Mouse (Mus musculus): ENCODE data around the gene Fgfr2. TPM values are rescaled to one million over a fixed set of nuclear protein-coding genes. Genes with fewer than 3 reads are reported as not detected.

The Fgfr2 gene
- polyA plus RNA-seq, 1 experiment from 2014 or later, result 137 TPM

DNA sequence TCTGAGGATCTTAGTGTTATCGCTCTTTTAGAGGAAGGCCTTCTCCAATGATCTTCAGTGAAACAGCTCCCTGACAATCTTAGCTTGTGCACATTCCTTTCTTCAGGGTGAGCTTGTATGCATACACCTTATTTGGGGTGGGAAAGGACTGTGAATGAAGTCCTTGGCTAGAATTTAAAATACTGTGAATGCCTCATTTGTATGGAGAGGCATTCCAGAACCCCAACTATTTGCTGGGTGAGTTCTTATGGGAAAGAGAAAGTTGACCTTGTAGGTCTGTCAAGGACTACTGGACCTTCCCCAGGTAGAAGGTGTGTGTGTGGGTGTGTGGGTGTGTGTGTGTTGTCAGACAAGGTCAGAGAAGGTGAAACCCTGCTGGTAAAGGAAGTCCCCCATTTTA lies 1462.4 kb downstream of the Fgfr2 start:
- H3K4me3 ChIP-seq (replicated peaks), result no peak overlapping the region
- no peak overlapping the region for H3K9ac ChIP-seq
- H3K4me2 ChIP-seq (replicated peaks), result no peak overlapping the region
- no peaks in the 10 kb centered on the region for H3K36me3 ChIP-seq
- no peak for ATAC-seq (ENCODE audit: insufficient number of reproducible peaks, low FRiP score, low TSS enrichment, low read depth)
- no peak overlapping the region for H3K27ac ChIP-seq (replicated peaks)
- 100% methylated on average over 1 of the region's 1 CpGs for WGBS
- no peaks in the 10 kb centered on the region; the same call in 1 of the 2 replicates for H3K27me3 ChIP-seq
- no peaks in the 10 kb centered on the region for H3K4me1 ChIP-seq
- no peaks in the 10 kb centered on the region for H3K9me3 ChIP-seq (replicated peaks)

DNA sequence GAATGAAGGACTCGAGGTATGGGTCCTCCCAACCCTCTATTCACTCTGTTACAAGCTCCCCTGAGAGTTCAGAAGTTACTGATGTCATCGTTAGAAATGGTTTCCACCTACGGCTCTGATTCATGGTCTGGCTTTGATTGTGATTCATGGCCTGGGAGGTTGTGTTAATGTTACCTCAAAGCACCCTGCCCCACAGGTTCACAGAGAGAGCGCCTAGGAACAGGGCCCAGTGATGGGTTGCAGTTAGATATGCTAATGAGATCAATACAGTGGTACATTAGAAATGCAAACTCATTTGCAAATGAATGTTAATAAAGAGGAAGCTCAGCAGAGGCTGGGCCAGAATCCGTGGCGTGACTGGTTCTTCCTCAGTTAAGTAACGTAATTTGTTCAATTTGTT lies 1467.1 kb downstream of the Fgfr2 start:
- Histone ChIP-seq H3K4me2 (replicated peaks) (no peak overlapping the region), H3K4me1 (no peaks in the 10 kb centered on the region), H3K9ac (no peak overlapping the region), H3K36me3 (no peaks in the 10 kb centered on the region), H3K27me3 (peaks cover 3% of the 10 kb centered on the region; the same call in 1 of the 2 replicates), H3K9me3 (replicated peaks) (no peaks in the 10 kb centered on the region), H3K4me3 (replicated peaks) (no peak overlapping the region), H3K27ac (replicated peaks) (no peak overlapping the region)
- 61% methylated on average over 7 of the region's 7 CpGs for WGBS
- ATAC-seq (ENCODE audit: insufficient number of reproducible peaks, low FRiP score, low TSS enrichment, low read depth), result no peak

DNA sequence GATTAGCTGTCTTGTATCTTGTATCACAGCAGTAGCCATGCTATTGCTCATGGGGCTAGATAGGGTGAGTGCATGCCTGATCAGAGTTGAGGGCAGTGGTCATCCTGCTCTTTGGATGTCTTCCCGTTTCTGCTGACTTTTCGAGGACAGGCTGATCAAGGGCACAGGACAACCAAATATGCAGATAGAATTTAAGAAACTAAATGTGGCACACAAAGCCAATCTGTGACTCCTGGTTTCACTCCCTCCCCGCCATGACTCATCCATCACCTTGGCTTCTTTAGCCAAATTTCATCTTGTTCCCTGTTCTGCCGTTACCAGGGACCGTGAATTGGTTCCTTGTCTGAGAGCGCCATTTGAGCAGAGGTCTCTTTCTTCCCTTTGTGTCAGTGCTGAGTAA lies 1469.7 kb downstream of the Fgfr2 start:
- no peaks in the 10 kb centered on the region for H3K9me3 ChIP-seq (replicated peaks)
- peaks cover 10% of the 10 kb centered on the region; the same call in 1 of the 2 replicates for H3K27me3 ChIP-seq
- no peak overlapping the region for H3K9ac ChIP-seq

DNA sequence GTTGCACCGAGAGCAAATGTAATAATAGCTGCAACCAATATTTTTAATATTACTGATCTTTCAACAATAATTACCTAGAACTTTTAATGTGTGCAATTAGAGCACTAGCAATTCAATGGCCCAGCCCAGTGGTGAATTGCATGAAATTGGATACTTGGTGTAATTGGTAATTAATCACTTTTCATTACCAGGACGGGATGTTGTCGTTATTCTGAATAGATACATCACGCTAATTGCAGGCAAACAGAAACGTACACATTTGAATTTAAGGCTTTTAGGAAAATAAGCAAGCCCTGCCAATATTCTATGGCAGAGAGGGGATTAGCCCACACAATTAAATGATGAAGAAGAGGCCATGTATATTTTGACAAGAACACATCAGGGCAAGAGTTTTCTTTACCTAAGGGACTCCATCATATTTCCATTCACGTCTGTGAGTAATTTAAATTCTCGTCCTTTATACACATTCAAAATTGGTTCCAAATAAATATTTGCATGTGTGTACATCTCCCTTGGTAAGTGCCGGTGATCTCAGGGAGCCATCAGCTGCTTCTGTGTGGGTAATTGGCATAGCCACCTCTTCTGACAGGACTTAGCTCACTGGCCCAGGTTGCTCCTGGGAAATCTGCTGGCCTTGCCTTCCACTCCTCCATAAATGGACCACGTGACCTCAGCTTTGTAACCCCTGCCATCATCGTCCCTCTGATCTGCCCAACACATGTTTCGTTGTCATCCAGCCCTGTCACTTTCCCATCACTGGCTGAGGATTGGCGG lies 1471.0 kb downstream of the Fgfr2 start:
- Histone ChIP-seq H3K27ac (replicated peaks) (no peak overlapping the region), H3K9me3 (replicated peaks) (no peaks in the 10 kb centered on the region), H3K4me2 (replicated peaks) (no peak overlapping the region), H3K9ac (no peak overlapping the region), H3K4me1 (0 out of 2 replicates have a peak, but pooled peaks cover 6% of the 10 kb centered on the region), H3K27me3 (peaks cover 16% of the 10 kb centered on the region), H3K36me3 (no peaks in the 10 kb centered on the region), H3K4me3 (replicated peaks) (no peak overlapping the region)
- WGBS, result 35% methylated on average over 12 of the region's 12 CpGs
- ATAC-seq (ENCODE audit: insufficient number of reproducible peaks, low FRiP score, low TSS enrichment, low read depth), result no peak

More for the DNA sequence above, 1469.7 kb downstream of the Fgfr2 start:
- WGBS, result 87% methylated on average over 6 of the region's 6 CpGs
- no peak for ATAC-seq (ENCODE audit: insufficient number of reproducible peaks, low FRiP score, low TSS enrichment, low read depth)
- no peak overlapping the region for H3K4me3 ChIP-seq (replicated peaks)
- no peaks in the 10 kb centered on the region for H3K36me3 ChIP-seq
- no peak overlapping the region for H3K4me2 ChIP-seq (replicated peaks)
- 0 out of 2 replicates have a peak, but pooled peaks cover 2% of the 10 kb centered on the region for H3K4me1 ChIP-seq
- H3K27ac ChIP-seq (replicated peaks), result no peak overlapping the region

DNA sequence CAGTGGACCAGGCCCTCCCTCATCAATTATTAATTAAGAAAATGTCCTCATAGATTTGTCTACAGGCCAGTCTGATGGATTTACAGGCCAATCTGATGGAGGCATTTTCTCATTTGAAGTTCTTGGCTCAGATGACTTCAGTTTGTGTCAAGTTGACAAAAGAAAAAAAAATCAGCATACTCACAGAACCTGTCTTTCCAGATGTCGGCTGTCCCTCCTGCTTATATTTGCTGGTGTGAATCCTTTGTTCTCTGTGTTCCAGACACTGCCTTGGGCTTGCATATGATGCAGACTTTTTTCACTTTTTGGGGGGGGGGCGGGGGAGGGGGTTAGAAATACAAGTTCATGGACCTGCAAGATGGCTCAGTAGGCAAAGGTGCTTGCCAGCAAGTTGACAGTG lies 1472.9 kb downstream of the Fgfr2 start:
- Histone ChIP-seq H3K27me3 (peaks cover 34% of the 10 kb centered on the region), H3K4me1 (0 out of 2 replicates have a peak, but pooled peaks cover 6% of the 10 kb centered on the region), H3K9me3 (replicated peaks) (no peaks in the 10 kb centered on the region), H3K36me3 (no peaks in the 10 kb centered on the region), H3K9ac (no peak overlapping the region), H3K4me2 (replicated peaks) (no peak overlapping the region), H3K27ac (replicated peaks) (no peak overlapping the region), H3K4me3 (replicated peaks) (no peak overlapping the region)
- 30% methylated on average over 2 of the region's 2 CpGs for WGBS
- ATAC-seq (ENCODE audit: insufficient number of reproducible peaks, low FRiP score, low TSS enrichment, low read depth), result no peak

DNA sequence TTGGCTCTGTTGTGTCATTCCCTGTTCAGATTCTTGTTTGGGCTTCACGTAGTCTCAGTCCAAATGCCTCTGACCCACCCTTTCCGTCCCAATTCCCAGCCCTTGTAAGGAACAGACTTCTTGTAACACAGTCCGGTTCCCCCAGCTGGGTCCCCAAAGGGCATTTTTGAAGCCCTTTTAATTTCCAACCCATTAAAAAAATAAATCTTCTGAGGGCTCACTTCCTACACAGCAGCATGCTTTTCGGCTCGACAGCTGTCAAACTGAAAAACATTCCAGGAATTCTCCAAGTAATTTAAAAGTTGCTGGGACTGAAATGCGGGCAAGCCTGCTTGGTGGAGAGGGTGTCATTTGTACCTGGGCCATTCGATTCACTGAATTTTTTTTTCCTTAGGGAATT lies 1474.9 kb downstream of the Fgfr2 start:
- Histone ChIP-seq H3K9ac (no peak overlapping the region), H3K36me3 (no peaks in the 10 kb centered on the region), H3K27ac (replicated peaks) (no peak overlapping the region), H3K4me2 (replicated peaks) (no peak overlapping the region), H3K9me3 (replicated peaks) (no peaks in the 10 kb centered on the region), H3K27me3 (peaks cover 54% of the 10 kb centered on the region), H3K4me1 (peaks cover 17% of the 10 kb centered on the region), H3K4me3 (replicated peaks) (no peak overlapping the region)
- 17% methylated on average over 7 of the region's 7 CpGs for WGBS
- no peak for ATAC-seq (ENCODE audit: insufficient number of reproducible peaks, low FRiP score, low TSS enrichment, low read depth)

DNA sequence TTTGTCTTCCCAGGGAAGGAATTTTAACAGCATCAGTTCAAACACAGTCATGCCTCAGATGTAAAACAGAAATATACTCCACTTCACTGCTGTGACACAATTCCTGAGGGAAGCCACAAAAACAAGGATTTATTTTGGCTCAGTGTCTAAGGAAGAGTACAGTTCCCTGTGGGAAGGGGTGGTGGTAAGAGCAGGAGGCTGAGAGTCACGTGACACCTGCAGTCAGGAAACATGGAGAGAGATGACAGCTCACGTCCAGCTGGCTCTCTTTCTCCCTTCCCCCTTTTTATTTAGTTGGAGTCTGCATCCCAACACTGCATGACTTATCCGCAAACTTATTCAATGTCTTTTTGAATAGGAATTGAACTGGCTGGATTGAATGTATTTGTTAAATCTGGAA lies 1475.6 kb downstream of the Fgfr2 start:
- Histone ChIP-seq H3K4me1 (peaks cover 17% of the 10 kb centered on the region), H3K4me3 (replicated peaks) (no peak overlapping the region), H3K27ac (replicated peaks) (no peak overlapping the region), H3K27me3 (peaks cover 61% of the 10 kb centered on the region), H3K4me2 (replicated peaks) (no peak overlapping the region), H3K36me3 (no peaks in the 10 kb centered on the region), H3K9ac (no peak overlapping the region), H3K9me3 (replicated peaks) (no peaks in the 10 kb centered on the region)
- WGBS, result 41% methylated on average over 3 of the region's 3 CpGs
- ATAC-seq (ENCODE audit: insufficient number of reproducible peaks, low FRiP score, low TSS enrichment, low read depth), result no peak

DNA sequence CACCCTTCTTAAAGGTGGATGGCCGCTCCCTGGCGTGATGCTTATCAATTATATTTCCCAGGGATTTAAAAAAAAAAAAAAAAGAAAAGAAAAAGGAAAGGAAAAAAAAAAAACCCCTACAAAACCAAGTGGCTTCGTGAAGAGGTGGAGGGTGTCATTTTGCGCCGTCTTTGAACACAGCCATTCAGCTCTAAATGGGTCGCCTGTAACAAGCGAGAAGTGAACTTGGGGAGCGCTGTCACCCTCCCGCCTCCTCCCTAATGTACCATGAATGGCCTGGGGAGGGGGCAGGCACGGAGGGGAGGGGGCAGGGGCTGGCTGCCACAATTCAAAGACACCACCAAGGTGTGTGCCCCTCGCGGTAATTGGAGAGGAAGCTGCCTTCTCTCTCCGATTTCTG lies 1478.6 kb downstream of the Fgfr2 start:
- H3K4me3 ChIP-seq (replicated peaks), result no peak overlapping the region
- 4% methylated on average over 13 of the region's 13 CpGs for WGBS
- H3K4me1 ChIP-seq, result peaks cover 17% of the 10 kb centered on the region
- no peaks in the 10 kb centered on the region for H3K36me3 ChIP-seq
- H3K9me3 ChIP-seq (replicated peaks), result no peaks in the 10 kb centered on the region
- H3K27ac ChIP-seq (replicated peaks), result no peak overlapping the region
- no peak overlapping the region for H3K9ac ChIP-seq
- no peak overlapping the region; the same call in 1 of the 2 replicates for H3K4me2 ChIP-seq (replicated peaks)
- H3K27me3 ChIP-seq, result peaks cover 76% of the 10 kb centered on the region
- ATAC-seq (ENCODE audit: insufficient number of reproducible peaks, low FRiP score, low TSS enrichment, low read depth), result no peak

DNA sequence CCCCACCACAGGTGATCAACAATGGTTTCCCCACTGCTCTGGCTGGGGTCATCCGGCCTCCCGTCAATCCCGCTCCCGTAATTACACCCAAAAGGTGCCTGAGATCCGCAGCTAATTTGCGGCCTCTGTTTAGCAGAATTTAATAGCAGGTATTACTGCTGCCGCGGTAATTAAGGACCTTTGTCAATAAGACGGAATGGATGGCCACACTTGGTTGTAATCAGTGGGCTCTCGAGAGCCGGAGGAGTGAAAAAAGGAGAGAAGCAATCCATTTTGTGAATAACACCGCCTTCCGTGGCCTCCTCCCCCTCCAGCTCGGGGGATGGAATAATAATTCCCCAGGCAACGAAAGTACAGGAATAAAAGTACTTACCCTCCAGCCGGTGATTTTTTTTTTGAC lies 1479.1 kb downstream of the Fgfr2 start:
- Histone ChIP-seq H3K9me3 (replicated peaks) (no peaks in the 10 kb centered on the region), H3K4me2 (replicated peaks) (no peak overlapping the region; the same call in 1 of the 2 replicates), H3K4me1 (peaks cover 17% of the 10 kb centered on the region), H3K27me3 (peaks cover 73% of the 10 kb centered on the region), H3K9ac (no peak overlapping the region), H3K4me3 (replicated peaks) (no peak overlapping the region), H3K27ac (replicated peaks) (no peak overlapping the region), H3K36me3 (no peaks in the 10 kb centered on the region)
- WGBS, result 1% methylated on average over 16 of the region's 16 CpGs
- ATAC-seq (ENCODE audit: insufficient number of reproducible peaks, low FRiP score, low TSS enrichment, low read depth), result no peak

DNA sequence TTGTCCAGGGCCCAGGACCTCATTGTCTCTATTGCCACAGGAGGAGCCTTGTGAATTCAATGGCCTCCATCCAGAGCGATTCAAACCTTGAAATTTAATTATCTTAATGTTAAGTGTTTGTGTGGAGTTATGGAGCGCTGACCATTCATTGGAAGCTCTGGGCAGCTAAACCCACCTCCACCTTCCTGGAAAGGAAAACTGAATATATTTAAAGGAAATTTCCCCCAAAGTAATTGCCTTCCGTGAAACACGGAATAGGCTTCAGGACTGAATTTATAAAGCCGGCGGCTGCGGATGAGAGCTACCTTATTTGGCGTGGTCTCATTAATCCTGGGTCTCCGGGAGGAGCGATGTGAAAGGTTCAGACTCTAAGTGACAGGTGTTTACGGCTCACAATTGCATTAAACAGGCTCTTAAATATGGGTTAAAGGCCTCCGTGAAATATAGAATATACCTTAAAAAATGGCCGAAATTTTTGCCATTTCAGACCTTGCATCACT lies 1479.8 kb downstream of the Fgfr2 start:
- 17% methylated on average over 13 of the region's 13 CpGs for WGBS

DNA sequence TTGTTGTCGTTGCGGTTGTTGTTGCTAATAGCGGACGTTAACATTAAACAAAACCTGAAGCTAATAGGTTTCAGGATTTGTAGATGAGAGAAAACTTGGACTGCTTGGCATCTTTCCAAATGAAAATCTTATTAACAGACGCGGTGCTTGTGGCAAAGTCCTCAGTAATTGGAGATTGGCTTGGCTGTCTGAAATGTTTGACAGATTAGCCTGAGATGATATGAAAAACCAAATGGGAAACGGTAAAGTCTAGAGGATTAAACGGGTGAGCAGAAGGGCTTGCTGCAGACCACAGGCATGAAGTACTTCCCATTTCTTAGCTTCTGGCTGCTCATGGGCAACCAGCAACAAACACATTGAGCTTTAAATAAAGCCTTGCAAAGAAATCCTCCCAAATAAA lies 1493.6 kb downstream of the Fgfr2 start:
- Histone ChIP-seq H3K36me3 (no peaks in the 10 kb centered on the region), H3K9me3 (replicated peaks) (no peaks in the 10 kb centered on the region), H3K27ac (replicated peaks) (no peak overlapping the region), H3K4me2 (replicated peaks) (no peak overlapping the region), H3K4me3 (replicated peaks) (no peak overlapping the region), H3K4me1 (peaks cover 4% of the 10 kb centered on the region; the same call in 1 of the 2 replicates), H3K27me3 (peaks cover 16% of the 10 kb centered on the region), H3K9ac (no peak overlapping the region)
- 45% methylated on average over 8 of the region's 8 CpGs for WGBS
- no peak for ATAC-seq (ENCODE audit: insufficient number of reproducible peaks, low FRiP score, low TSS enrichment, low read depth)

More for the DNA sequence above, 1479.8 kb downstream of the Fgfr2 start:
- no peak for ATAC-seq (ENCODE audit: insufficient number of reproducible peaks, low FRiP score, low TSS enrichment, low read depth)
- no peak overlapping the region for H3K27ac ChIP-seq (replicated peaks)
- H3K9me3 ChIP-seq (replicated peaks), result no peaks in the 10 kb centered on the region
- no peaks in the 10 kb centered on the region for H3K36me3 ChIP-seq
- H3K4me1 ChIP-seq, result peaks cover 15% of the 10 kb centered on the region
- H3K27me3 ChIP-seq, result peaks cover 73% of the 10 kb centered on the region
- H3K9ac ChIP-seq, result no peak overlapping the region
- no peak overlapping the region for H3K4me3 ChIP-seq (replicated peaks)
- no peak overlapping the region for H3K4me2 ChIP-seq (replicated peaks)

Measured in embryonic facial prominence, embryonic 15.5 days (tissue).